Mouse (Mus musculus): ENCODE data around the gene Olfr1388. TPM values are rescaled to one million over a fixed set of nuclear protein-coding genes. Genes with fewer than 3 reads are reported as not detected.
"Not testable (repeated sequence)": the region's sequence is repeated elsewhere in the genome, so short reads cannot be mapped to it uniquely, and the experiment has no call there.

Olfr1388 gene
- total RNA-seq (2014; rRNA removed) (0.05 TPM in 1 of 2 replicates, not detected in the other), polyA plus RNA-seq (2015; fragmentation: Nextera tagmentation; extraction: Ambion mirVana) (0.04 TPM in 1 of 2 replicates, not detected in the other)

DNA sequence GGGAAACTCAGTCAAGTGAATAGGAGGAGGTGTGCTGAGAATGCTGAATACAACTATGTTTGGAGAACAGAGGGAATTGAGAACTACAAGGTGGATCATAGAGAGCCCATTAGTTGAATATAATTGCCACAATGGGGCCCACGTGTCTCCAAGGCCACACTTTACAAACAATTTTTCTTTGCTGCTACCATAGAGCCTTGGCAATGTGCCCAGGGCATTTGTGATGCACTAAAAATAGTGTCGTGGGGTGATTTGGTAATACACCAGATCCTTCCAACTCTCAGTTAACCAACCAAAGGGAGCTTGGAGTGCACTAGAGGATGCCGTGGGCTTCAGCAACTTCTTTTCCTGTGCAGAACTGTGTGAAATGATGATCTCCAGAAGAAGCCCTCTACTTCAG, at the start of gene Olfr1388:
Gene Olfr1388, plus strand, starts transcription at position 214 of the 400 bp plus-strand sequence.
- Histone ChIP-seq H3K9me3 (ENCODE audit: low read length) (no peaks in the 10 kb centered on the region), H3K27ac (ENCODE audit: low read depth, low read length) (no peak within 1 kb of the TSS), H3K9ac (no peak within 1 kb of the TSS), H3K36me3 (ENCODE audit: insufficient read depth) (no peaks in the 10 kb centered on the region), H3K27me3 (ENCODE audit: insufficient read depth, low read length) (no peaks in the 10 kb centered on the region), H3K4me1 (ENCODE audit: insufficient read depth) (no peaks in the 10 kb centered on the region), H3K4me3 (ENCODE audit: low read depth, low read length) (no peak within 1 kb of the TSS), H3K4me2 (ENCODE audit: low read depth) (no peak within 1 kb of the TSS)
- TF ChIP-seq CTCF (IDR thresholded peaks at IDR 0.05; ENCODE audit: low read depth) = no peak
- no peak for DNase-seq
- 36% methylated on average over 3 of the region's 3 CpGs for WGBS
- ATAC-seq = no peak

DNA sequence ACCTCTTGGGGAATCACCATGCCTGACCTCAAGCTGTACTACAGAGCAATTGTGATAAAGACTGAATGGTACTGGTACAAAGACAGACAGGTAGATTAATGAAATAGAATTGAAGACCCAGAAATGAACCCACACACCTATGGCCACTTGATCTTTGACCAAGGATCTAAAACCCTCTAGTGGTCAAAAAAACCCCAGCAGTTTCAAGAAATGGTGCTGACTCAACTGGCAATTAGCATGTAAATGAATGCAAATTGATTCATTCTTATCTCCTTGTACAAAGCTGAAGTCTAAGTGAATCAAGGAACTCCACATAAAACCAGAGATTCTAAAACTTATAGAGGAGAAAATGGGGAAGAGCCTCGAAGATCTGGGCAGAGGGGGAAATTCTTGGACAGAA, 43.7 kb upstream of the Olfr1388 start:
- H3K27me3 ChIP-seq (ENCODE audit: insufficient read depth, low read length); H3K9ac ChIP-seq; H3K4me3 ChIP-seq (ENCODE audit: low read depth, low read length); H3K4me1 ChIP-seq (ENCODE audit: insufficient read depth); DNase-seq; H3K27ac ChIP-seq (ENCODE audit: low read depth, low read length); H3K9me3 ChIP-seq (ENCODE audit: low read length); H3K36me3 ChIP-seq (ENCODE audit: insufficient read depth); ATAC-seq; H3K4me2 ChIP-seq (ENCODE audit: low read depth): not testable (repeated sequence)
- 40% methylated on average over 1 of the region's 1 CpGs for WGBS

DNA sequence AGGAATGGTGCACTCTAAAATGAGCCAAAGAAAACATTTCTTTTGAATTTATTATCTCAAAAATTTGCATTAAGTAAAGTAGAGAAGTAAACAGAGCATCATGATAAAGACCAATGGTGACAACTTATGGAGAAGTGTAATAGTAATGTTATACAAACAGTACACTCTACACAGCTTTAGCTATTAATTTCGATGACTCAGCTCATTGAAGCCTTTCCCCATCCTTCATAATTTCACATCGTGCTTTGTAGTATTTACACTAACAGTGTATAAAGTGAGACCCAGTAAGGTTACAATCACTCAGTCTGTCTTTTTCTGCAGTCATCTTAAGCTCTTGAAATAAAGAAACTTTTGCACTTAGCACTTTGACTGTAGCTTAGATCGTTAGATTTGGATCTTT, 29.6 kb upstream of the Olfr1388 start:
- H3K9me3 ChIP-seq (ENCODE audit: low read length) = no peaks in the 10 kb centered on the region
- H3K4me2 ChIP-seq (ENCODE audit: low read depth) = no peak overlapping the region
- no peak overlapping the region for H3K9ac ChIP-seq
- H3K4me1 ChIP-seq (ENCODE audit: insufficient read depth) = no peaks in the 10 kb centered on the region
- ATAC-seq = no peak
- no peak overlapping the region for H3K27ac ChIP-seq (ENCODE audit: low read depth, low read length)
- H3K4me3 ChIP-seq (ENCODE audit: low read depth, low read length) = no peak overlapping the region
- TF ChIP-seq CTCF (IDR thresholded peaks at IDR 0.05; ENCODE audit: low read depth) = no peak
- no peak for DNase-seq
- 83% methylated on average over 3 of the region's 3 CpGs for WGBS
- no peaks in the 10 kb centered on the region for H3K36me3 ChIP-seq (ENCODE audit: insufficient read depth)
- no peaks in the 10 kb centered on the region for H3K27me3 ChIP-seq (ENCODE audit: insufficient read depth, low read length)

GRCm38 (mm10) chr11:49410540-49410939, 25.9 kb upstream of the Olfr1388 start:
- Histone ChIP-seq H3K9ac (no peak overlapping the region), H3K36me3 (ENCODE audit: insufficient read depth) (no peaks in the 10 kb centered on the region), H3K27ac (ENCODE audit: low read depth, low read length) (no peak overlapping the region), H3K27me3 (ENCODE audit: insufficient read depth, low read length) (no peaks in the 10 kb centered on the region), H3K4me3 (ENCODE audit: low read depth, low read length) (no peak overlapping the region), H3K9me3 (ENCODE audit: low read length) (no peaks in the 10 kb centered on the region), H3K4me1 (ENCODE audit: insufficient read depth) (no peaks in the 10 kb centered on the region), H3K4me2 (ENCODE audit: low read depth) (no peak overlapping the region)
- ATAC-seq = no peak
- DNase-seq = no peak
- WGBS = 29% methylated on average over 1 of the region's 1 CpGs
- peak; percentile 27 for TF ChIP-seq CTCF (IDR thresholded peaks at IDR 0.05; ENCODE audit: low read depth)

GRCm38 (mm10) chr11:49422767-49423166, 13.7 kb upstream of the Olfr1388 start, which contains the start of gene Olfr1389:
TSS of gene Olfr1389 (plus strand) at chr11:49423067.
- H3K4me1 ChIP-seq (ENCODE audit: insufficient read depth) = no peaks in the 10 kb centered on the region
- no peak within 1 kb of the TSS for H3K27ac ChIP-seq (ENCODE audit: low read depth, low read length)
- TF ChIP-seq CTCF (IDR thresholded peaks at IDR 0.05; ENCODE audit: low read depth) = no peak
- DNase-seq = no peak
- no peak within 1 kb of the TSS for H3K4me2 ChIP-seq (ENCODE audit: low read depth)
- no peaks in the 10 kb centered on the region for H3K27me3 ChIP-seq (ENCODE audit: insufficient read depth, low read length)
- no peak within 1 kb of the TSS for H3K9ac ChIP-seq
- WGBS = 86% methylated on average over 2 of the region's 2 CpGs
- H3K36me3 ChIP-seq (ENCODE audit: insufficient read depth) = no peaks in the 10 kb centered on the region
- H3K9me3 ChIP-seq (ENCODE audit: low read length) = no peaks in the 10 kb centered on the region
- no peak within 1 kb of the TSS for H3K4me3 ChIP-seq (ENCODE audit: low read depth, low read length)
- ATAC-seq = no peak

DNA sequence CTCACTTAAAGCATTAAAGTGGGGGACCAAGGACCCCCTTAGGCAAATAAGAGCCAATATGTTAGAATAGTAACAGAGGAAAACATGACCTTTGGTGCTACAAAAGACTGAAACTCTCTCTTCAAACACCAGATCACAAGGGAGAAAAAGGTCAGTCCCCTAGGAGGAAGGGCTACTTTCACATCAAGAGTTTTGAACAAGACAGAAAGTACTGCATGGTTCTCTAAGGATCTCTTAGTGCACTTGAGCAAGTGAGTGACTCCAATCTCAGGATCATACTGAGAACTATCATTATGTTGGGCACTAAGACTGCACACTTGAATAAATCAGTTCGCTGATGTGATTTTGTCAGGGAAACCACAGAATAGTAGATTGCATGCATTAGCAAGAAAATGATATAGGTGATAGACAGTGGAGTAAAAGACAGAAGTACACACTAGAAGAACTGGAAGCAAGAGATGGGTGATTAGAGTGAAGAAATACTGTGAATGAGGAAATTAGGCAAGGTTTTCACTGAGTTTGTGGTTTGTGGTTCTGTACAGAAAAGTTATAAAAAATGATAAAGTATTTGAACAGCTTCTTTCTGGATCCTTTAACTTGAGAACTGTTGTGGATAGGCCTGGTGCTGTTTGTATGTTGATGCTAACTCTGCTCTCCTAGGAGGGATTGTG, 11.0 kb upstream of the Olfr1388 start:
- H3K9ac ChIP-seq = no peak overlapping the region
- no peaks in the 10 kb centered on the region for H3K9me3 ChIP-seq (ENCODE audit: low read length)
- H3K27me3 ChIP-seq (ENCODE audit: insufficient read depth, low read length) = no peaks in the 10 kb centered on the region
- DNase-seq (no peak), ATAC-seq (no peak)
- no peak overlapping the region for H3K27ac ChIP-seq (ENCODE audit: low read depth, low read length)
- TF ChIP-seq CTCF (IDR thresholded peaks at IDR 0.05; ENCODE audit: low read depth) = no peak
- 73% methylated on average over 1 of the region's 1 CpGs for WGBS
- no peaks in the 10 kb centered on the region for H3K36me3 ChIP-seq (ENCODE audit: insufficient read depth)
- no peaks in the 10 kb centered on the region for H3K4me1 ChIP-seq (ENCODE audit: insufficient read depth)
- no peak overlapping the region for H3K4me3 ChIP-seq (ENCODE audit: low read depth, low read length)
- no peak overlapping the region for H3K4me2 ChIP-seq (ENCODE audit: low read depth)

- no peak overlapping the region for H3K27ac ChIP-seq (ENCODE audit: low read depth, low read length)
- no peaks in the 10 kb centered on the region for H3K4me1 ChIP-seq (ENCODE audit: insufficient read depth)
- 65% methylated on average over 2 of the region's 2 CpGs for WGBS
- no peak overlapping the region for H3K9ac ChIP-seq
- ATAC-seq (no peak; the same call in 1 of the 2 replicates), DNase-seq (peak; percentile 18)
- H3K4me3 ChIP-seq (ENCODE audit: low read depth, low read length) = no peak overlapping the region
- H3K4me2 ChIP-seq (ENCODE audit: low read depth) = no peak overlapping the region
- no peaks in the 10 kb centered on the region for H3K9me3 ChIP-seq (ENCODE audit: low read length)
- no peaks in the 10 kb centered on the region for H3K36me3 ChIP-seq (ENCODE audit: insufficient read depth)
- no peaks in the 10 kb centered on the region for H3K27me3 ChIP-seq (ENCODE audit: insufficient read depth, low read length)
- no peak for TF ChIP-seq CTCF (IDR thresholded peaks at IDR 0.05; ENCODE audit: low read depth)
These were observed 6.8 kb upstream of the Olfr1388 start for GRCm38 (mm10) chr11:49429641-49430040.
